Mouse (Mus musculus) embryonic facial prominence, embryonic 10.5 days (tissue): ENCODE results near the gene Nipsnap2. TPM values are rescaled to one million over a fixed set of nuclear protein-coding genes. Genes with fewer than 3 reads are reported as not detected.
"Not testable (repeated sequence)": the region's sequence is repeated elsewhere in the genome, so short reads cannot be mapped to it uniquely, and the experiment has no call there.

ENCODE experiments used
- DNase-seq: peaks from one replicate; pipeline ENCODE4 v3.0.0-alpha.2; 2017; ENCODE audit warnings: low spot score
- H3K27ac ChIP-seq: fragments of 300-500 bp; sonication (generic); replicated peaks from 2 replicates; pipeline ENCODE4 v1.5.1; 2016; ENCODE audit warnings: mild to moderate bottlenecking
- H3K27me3 ChIP-seq: fragments of 300-500 bp; sonication (generic); replicated peaks from 2 replicates; pipeline ENCODE4 v1.6.1; 2016; ENCODE audit warnings: low read depth, mild to moderate bottlenecking; ENCODE audit not compliant: poor library complexity, severe bottlenecking
- H3K36me3 ChIP-seq: fragments of 300-500 bp; sonication (generic); replicated peaks from 2 replicates; pipeline ENCODE4 v1.6.1; 2016; ENCODE audit warnings: mild to moderate bottlenecking, moderate library complexity
- H3K4me1 ChIP-seq: fragments of 300-500 bp; sonication (generic); 2 replicates; pipeline ENCODE4 v1.6.1; 2016
- H3K4me3 ChIP-seq: fragments of 300-500 bp; sonication (generic); 2 replicates; pipeline ENCODE4 v1.5.1; 2016; ENCODE audit warnings: mild to moderate bottlenecking, moderate library complexity
- H3K9me3 ChIP-seq: fragments of 300-500 bp; sonication (generic); 2 replicates; pipeline ENCODE4 v1.6.1; 2016; ENCODE audit warnings: mild to moderate bottlenecking
- WGBS: fragments of 180-500 bp; shearing (Covaris S2); methylation state at CpG from one replicate; pipeline ENCODE4 v1.1.7; 2016; 5-methylcytosine and 5-hydroxymethylcytosine counted together
- polyA plus RNA-seq: library from polyadenylated mRNA; unstranded; fragments of >200 nt; fragmentation: Nextera tagmentation; extraction: Ambion mirVana; gene quantifications from 2 replicates; pipeline ENCODE4 v1.2.1, GENCODE M21; 2016

Nipsnap2 gene
- polyA plus RNA-seq: 74.2 and 74.8 TPM in 2 replicates

DNA sequence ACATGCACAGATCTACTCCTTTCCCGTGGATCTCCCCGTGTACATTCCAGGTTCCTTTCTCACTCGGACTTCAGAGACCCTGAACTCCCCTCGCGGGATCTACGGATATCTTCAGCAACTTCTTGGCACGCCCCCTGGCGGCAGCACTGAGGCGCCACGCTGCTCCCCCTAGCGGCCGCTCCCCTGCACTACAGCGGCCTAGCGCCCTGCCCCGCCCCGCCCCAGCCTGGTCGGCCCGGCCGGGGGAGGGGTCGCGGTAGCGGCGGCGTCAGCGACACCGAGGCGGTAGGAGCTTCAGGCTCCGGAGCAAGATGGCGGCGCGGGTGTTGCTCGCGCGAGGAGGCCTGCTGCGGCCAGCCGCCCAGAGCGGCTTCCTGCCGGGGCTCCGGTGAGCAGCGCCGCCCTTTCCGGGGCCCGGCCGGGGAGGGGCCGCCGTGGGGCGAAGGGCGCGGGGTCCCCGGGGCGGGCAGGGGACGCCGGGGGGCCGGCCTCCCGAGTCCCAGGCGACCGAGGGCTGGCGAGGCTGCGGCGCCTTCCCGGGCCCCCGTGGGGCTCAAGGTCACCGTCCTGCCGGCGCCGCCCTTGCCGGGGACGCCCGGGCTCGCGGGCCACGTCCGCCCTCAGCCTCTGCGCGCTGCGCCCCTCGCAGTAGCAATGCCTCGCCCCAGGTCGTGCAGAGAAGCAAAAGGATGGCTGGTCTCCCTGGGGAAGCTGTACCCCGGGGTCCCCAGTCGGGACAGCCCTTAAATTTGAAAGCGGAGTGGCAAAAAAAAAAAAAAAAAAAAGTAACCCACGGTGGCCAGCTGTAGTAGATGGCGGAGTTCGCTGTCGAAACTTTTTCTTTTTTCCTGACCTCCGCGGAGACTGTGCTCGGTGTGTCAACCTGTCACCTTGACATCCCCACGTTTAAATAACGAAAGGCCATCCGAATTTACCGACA lies at the start of gene Nipsnap2:
TSS of gene Nipsnap2 (plus strand) at position 230 of the 940 bp plus-strand sequence.
- peaks cover 30% of the 10 kb centered on the region for H3K4me1 ChIP-seq
- peak within 1 kb of the TSS; percentile 99 for H3K27ac ChIP-seq
- under 1% methylated on average over 92 of the region's 93 CpGs for WGBS
- peaks cover 2% of the 10 kb centered on the region for H3K36me3 ChIP-seq
- H3K27me3 ChIP-seq: no peaks in the 10 kb centered on the region
- DNase-seq: peak; percentile 97
- H3K9me3 ChIP-seq: no peaks in the 10 kb centered on the region
- peak within 1 kb of the TSS; percentile 93 for H3K4me3 ChIP-seq

DNA sequence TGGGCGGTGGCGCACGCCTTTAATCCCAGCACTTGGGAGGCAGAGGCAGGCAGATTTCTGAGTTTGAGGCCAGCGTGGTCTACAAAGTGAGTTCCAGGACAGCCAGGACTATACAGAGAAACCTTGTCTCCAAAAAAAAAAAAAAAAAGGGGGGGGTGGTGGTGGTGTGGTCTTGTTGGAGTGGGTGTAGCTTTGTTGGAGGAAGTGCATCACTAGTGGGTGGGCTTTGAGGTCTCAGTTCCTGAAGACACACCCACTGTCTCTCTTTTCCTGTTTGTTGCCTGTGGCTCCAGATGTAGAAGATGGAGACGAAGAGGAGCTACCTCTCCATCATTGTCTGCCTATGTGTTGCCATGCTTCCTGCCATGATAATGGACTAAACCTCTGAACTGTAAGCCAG lies 39.7 kb upstream of the Nipsnap2 start:
- H3K9me3 ChIP-seq, H3K27me3 ChIP-seq, DNase-seq, H3K36me3 ChIP-seq, H3K27ac ChIP-seq, H3K4me1 ChIP-seq, H3K4me3 ChIP-seq: not testable (repeated sequence)
- 92% methylated on average over 5 of the region's 5 CpGs for WGBS

DNA sequence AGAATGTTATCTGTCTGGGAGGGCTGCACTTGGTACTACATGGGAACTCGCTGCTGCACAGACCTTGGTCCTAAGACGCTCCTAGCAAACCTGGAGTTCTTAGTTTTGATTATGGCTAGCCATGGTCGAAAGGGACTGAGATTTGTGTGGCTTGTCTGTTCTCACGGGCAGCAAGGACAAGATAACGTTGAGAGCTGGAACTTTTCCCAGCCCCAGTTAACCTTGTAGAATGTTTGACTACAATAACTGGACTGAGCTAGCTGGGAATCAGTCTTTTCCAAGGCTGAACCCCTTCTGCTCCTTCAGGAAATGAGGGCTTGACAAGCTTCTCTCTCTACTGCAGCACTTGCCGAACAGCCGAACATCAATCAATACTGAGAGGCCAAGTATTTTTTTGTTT lies 37.2 kb upstream of the Nipsnap2 start:
- H3K27me3 ChIP-seq: no peaks in the 10 kb centered on the region
- no peak overlapping the region for H3K4me3 ChIP-seq
- H3K27ac ChIP-seq: no peak overlapping the region
- no peak for DNase-seq
- no peaks in the 10 kb centered on the region for H3K4me1 ChIP-seq
- WGBS: 90% methylated on average over 7 of the region's 7 CpGs
- no peaks in the 10 kb centered on the region for H3K36me3 ChIP-seq
- no peaks in the 10 kb centered on the region for H3K9me3 ChIP-seq

DNA sequence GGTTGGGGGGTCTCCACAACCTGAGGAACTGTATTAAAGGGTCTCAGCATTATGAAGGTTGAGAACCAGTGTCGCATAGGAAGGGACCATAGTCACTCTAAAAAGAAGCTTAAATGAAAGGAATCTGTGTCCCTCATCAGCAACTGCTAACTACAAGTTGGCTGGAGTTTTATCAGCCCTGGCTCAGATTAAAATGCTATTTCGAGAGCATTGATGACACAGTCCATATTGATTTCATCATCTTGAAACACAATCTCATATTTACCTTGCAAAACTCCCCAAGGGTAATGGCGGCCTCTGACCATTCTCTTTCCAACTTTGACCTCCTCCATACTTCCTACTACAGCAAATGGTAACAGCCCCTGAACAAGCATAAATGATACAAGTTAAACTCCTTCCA lies 34.3 kb upstream of the Nipsnap2 start:
- no peak overlapping the region for H3K27ac ChIP-seq
- no peaks in the 10 kb centered on the region for H3K36me3 ChIP-seq
- 68% methylated on average over 3 of the region's 3 CpGs for WGBS

DNA sequence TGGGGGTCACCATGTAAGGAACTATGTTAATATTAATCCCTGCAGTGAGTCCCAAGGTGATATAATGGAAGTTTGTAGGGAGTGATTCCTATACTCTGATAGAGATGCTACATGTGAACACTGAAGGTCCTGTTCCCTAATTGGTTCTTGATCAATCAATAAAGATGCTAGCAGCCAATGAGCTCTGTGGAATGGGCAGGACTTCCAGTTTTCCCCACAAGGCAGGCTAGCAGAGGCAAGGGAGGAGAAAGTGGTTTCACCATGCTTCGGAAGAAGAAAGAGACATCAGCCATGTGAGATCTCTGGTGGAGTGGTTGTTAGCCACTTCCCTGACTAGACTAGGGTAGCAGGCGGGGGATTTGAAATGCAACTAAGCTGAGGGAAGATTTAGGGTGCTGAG lies 24.4 kb upstream of the Nipsnap2 start:
- H3K9me3 ChIP-seq: no peaks in the 10 kb centered on the region
- H3K4me3 ChIP-seq: no peak overlapping the region
- 25% methylated on average over 2 of the region's 2 CpGs for WGBS

More for the DNA sequence above, 34.3 kb upstream of the Nipsnap2 start:
- H3K4me1 ChIP-seq: no peaks in the 10 kb centered on the region
- no peaks in the 10 kb centered on the region for H3K9me3 ChIP-seq
- H3K27me3 ChIP-seq: no peaks in the 10 kb centered on the region
- H3K4me3 ChIP-seq: no peak overlapping the region
- no peak for DNase-seq

DNA sequence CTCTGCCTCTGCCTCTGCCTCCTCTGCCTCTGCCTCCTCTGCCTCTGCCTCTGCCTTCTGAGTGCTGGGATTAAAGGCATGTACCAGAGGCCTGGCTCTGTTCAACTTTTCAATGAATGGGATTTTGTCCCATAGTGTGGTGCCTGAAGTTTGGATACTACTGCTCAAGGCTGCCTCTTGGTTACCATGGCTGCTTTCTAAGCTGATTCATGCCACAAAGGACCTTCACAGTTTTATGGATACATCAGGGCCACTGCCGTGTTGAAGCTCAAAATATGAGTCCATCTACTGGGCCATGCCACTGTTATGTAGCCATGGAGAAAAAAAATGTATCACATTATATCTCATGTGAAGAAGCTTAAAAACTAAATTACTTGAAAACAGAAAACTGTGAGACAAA lies 23.2 kb upstream of the Nipsnap2 start:
- 77% methylated on average over 1 of the region's 1 CpGs for WGBS
- Histone ChIP-seq H3K4me1 (no peaks in the 10 kb centered on the region), H3K36me3 (no peaks in the 10 kb centered on the region), H3K27me3 (0 out of 2 replicates have a peak, but pooled peaks cover 3% of the 10 kb centered on the region), H3K4me3 (no peak overlapping the region), H3K9me3 (no peaks in the 10 kb centered on the region), H3K27ac (no peak overlapping the region)
- no peak for DNase-seq

More for the DNA sequence above, 24.4 kb upstream of the Nipsnap2 start:
- Histone ChIP-seq H3K27ac (no peak overlapping the region), H3K27me3 (0 out of 2 replicates have a peak, but pooled peaks cover 3% of the 10 kb centered on the region), H3K4me1 (no peaks in the 10 kb centered on the region), H3K36me3 (no peaks in the 10 kb centered on the region)
- no peak for DNase-seq

DNA sequence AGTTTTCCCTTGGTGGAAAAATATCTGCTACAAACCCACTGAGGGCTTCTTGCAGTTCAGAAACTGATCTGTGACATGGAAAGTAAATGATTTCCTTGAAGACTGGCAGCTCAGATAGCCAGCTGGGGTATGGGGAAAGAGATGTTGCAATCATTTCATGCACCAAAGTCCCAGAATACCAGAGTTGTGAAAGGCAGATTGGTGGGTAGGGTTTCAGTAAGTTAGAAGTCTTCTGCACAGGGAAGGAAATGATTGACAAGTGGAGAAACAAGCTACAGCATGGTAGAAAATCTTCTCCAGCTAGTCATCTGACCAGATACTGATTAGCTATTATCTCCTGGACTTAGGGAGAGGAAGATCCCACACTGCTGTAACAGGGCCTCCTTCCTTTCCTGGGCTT lies 21.5 kb upstream of the Nipsnap2 start:
- Histone ChIP-seq H3K27ac (no peak overlapping the region), H3K36me3 (no peaks in the 10 kb centered on the region), H3K9me3 (no peaks in the 10 kb centered on the region), H3K4me3 (no peak overlapping the region), H3K27me3 (0 out of 2 replicates have a peak, but pooled peaks cover 3% of the 10 kb centered on the region), H3K4me1 (no peaks in the 10 kb centered on the region)
- DNase-seq: no peak

DNA sequence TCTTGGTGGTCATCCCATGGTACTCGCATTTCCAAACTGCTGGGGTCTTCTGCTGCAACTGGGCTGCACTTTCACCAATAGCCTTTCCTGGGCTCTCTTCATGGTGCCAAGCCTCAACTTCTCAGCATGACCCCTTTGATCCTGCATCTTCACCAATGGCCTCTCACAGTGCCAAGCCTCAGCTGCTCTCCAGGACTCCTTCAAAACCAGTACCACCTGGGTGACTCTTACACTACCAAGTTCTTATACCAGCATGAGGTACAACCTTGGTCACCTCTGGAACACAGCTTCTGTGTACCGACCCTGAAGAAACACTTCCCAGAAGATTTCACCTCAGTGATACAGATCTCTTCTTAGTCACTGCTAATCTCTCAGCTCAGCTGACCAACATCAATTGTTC lies 16.5 kb upstream of the Nipsnap2 start, which contains the start of gene Sept14:
TSS of gene Sept14 (minus strand) at position 101 of the 400 bp plus-strand sequence.
- Histone ChIP-seq H3K9me3 (no peaks in the 10 kb centered on the region), H3K4me3 (no peak within 1 kb of the TSS), H3K4me1 (no peaks in the 10 kb centered on the region), H3K36me3 (no peaks in the 10 kb centered on the region), H3K27me3 (no peaks in the 10 kb centered on the region), H3K27ac (no peak within 1 kb of the TSS)
- WGBS: 68% methylated on average over 2 of the region's 2 CpGs
- DNase-seq: no peak

DNA sequence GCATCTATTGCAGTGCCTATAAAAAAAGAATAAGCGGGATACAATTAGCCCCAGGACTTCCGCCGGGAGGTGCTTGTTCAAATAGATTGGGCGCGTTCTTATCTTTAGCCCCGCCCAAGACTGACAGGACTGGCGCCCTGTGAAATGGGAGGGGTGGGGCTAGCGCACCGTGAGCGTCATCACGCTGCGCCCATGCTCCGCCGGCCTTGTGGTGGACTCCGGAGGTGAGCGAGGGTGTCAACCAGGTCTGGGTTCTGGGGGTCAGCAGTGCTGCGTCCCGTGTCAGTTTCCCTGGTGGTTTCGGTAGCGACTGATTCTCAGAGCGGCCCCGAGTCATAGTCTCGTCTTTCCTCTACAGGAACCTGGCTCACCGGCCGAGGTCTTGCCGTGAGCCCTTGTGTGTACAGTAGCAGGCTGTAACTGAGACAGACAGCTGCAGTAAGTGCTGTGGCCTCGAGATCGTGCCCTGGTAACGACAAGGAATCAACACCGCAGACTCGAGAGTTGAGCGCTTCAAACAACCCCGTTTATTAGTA lies 9.5 kb upstream of the Nipsnap2 start, which contains the start of gene Mrps17:
TSS of gene Mrps17 (plus strand) at position 172 of the 536 bp plus-strand sequence.
- peak; percentile 94 for DNase-seq
- Histone ChIP-seq H3K4me3 (peak within 1 kb of the TSS; percentile 89), H3K36me3 (peaks cover 36% of the 10 kb centered on the region), H3K4me1 (peaks cover 8% of the 10 kb centered on the region), H3K9me3 (no peaks in the 10 kb centered on the region), H3K27ac (peak within 1 kb of the TSS; percentile 85), H3K27me3 (no peaks in the 10 kb centered on the region)
- under 1% methylated on average over 33 of the region's 33 CpGs for WGBS

DNA sequence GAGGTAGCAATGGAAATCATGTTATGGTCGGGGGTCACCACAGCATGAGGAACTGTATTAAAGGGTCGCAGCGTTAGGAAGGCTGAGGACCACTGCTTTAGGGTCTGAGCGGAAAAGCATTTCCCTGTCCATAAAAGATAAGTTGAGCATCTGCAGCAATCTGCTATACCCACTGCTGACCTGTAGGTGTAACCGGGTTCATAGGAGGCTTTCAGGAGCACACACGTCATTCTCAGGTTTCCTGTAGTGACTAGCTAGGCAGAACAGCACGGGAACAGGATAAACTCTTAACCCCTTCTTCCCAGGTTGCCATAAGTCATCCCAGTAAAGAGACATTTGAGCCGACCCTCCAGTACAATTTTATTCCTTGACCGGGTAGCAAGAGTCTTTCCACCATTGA lies 7.8 kb upstream of the Nipsnap2 start:
- H3K4me3 ChIP-seq: no peak overlapping the region
- H3K9me3 ChIP-seq: no peaks in the 10 kb centered on the region
- DNase-seq: no peak
- H3K36me3 ChIP-seq: peaks cover 36% of the 10 kb centered on the region
- 81% methylated on average over 9 of the region's 9 CpGs for WGBS
- no peaks in the 10 kb centered on the region for H3K27me3 ChIP-seq
- H3K4me1 ChIP-seq: peaks cover 8% of the 10 kb centered on the region
- no peak overlapping the region for H3K27ac ChIP-seq

DNA sequence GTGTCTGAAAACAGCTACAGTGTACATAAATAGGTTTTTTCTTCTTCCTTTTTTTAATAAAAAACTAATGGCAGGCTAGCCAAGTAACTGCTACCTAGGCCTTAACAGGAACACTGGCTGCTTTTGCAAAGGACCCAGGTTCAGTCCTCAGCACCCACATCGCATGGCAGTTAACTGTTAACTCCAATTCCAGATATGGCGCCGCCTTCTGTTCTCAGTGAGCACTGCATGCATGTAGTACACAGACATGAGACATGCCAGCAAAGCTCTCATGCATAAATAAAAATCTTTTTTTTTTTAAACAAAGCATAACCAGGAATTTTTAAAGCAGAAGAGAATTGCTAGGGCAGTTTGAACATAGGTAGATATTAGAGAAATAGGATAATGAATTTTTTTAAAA lies 4.7 kb upstream of the Nipsnap2 start:
- peaks cover 36% of the 10 kb centered on the region for H3K36me3 ChIP-seq
- no peaks in the 10 kb centered on the region for H3K27me3 ChIP-seq
- 80% methylated on average over 3 of the region's 3 CpGs for WGBS
- no peaks in the 10 kb centered on the region for H3K9me3 ChIP-seq
- no peak overlapping the region for H3K27ac ChIP-seq
- DNase-seq: no peak
- H3K4me3 ChIP-seq: no peak overlapping the region
- peaks cover 11% of the 10 kb centered on the region for H3K4me1 ChIP-seq

DNA sequence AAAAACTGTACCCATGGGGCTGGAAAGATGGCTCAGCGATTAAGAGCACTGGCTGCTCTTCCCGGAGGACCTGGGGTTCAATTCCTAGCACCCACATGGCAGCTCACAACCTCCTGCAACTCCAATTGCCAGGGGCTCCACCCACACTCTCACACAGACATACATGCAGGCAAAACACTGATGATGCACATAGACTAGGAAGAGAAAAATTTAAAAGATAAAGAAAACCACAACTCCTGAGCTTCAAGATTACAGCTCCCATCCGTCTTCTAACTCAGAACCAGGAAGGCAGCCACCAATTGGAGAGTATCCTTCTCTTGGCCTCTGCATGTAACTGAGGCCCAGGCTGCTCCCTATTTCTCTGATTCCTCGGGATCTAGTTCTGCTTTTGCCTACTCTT lies 595 bp upstream of the Nipsnap2 start:
- H3K27ac ChIP-seq: peak overlapping the region; percentile 99
- H3K4me1 ChIP-seq: peaks cover 21% of the 10 kb centered on the region
- WGBS: 56% methylated on average over 4 of the region's 4 CpGs
- H3K27me3 ChIP-seq: no peaks in the 10 kb centered on the region
- H3K4me3 ChIP-seq: peak overlapping the region; percentile 93
- peaks cover 10% of the 10 kb centered on the region for H3K36me3 ChIP-seq
- no peaks in the 10 kb centered on the region for H3K9me3 ChIP-seq
- no peak for DNase-seq
